Mouse (Mus musculus) neural tube, embryonic 14.5 days (tissue): ENCODE results near the gene Acaca. TPM values are rescaled to one million over a fixed set of nuclear protein-coding genes. Genes with fewer than 3 reads are reported as not detected.

Experiments
- ATAC-seq: fragments of 200-750 bp; cut with Nextera tagmentation; 2 replicates; pipeline ENCODE4 v1.8.0; 2017; ENCODE audit warnings: low read depth, mild to moderate bottlenecking, moderate TSS enrichment, moderate library complexity
- H3K27ac ChIP-seq: fragments of 300-500 bp; sonication (generic); 2 replicates; pipeline ENCODE4 v1.5.1; 2014; ENCODE audit warnings: low read depth, mild to moderate bottlenecking, control low read depth, low read length, moderate library complexity, mixed read lengths
- H3K27me3 ChIP-seq: fragments of 300-500 bp; sonication (generic); 2 replicates; pipeline ENCODE4 v1.6.1; 2014; ENCODE audit warnings: low read length; ENCODE audit not compliant: control insufficient read depth, insufficient read depth
- H3K36me3 ChIP-seq: fragments of 300-500 bp; sonication (generic); 2 replicates; pipeline ENCODE4 v1.6.1; 2014; ENCODE audit warnings: low read length, mixed read lengths; ENCODE audit not compliant: control insufficient read depth, insufficient read depth
- H3K4me1 ChIP-seq: fragments of 300-500 bp; sonication (generic); 2 replicates; pipeline ENCODE4 v1.6.1; 2014; ENCODE audit warnings: low read length; ENCODE audit not compliant: control insufficient read depth, insufficient read depth
- H3K4me2 ChIP-seq: fragments of 300-500 bp; sonication (generic); 2 replicates; pipeline ENCODE4 v1.6.1; 2014; ENCODE audit warnings: mild to moderate bottlenecking, low read depth, low read length, control low read depth
- H3K4me3 ChIP-seq: fragments of 300-500 bp; sonication (generic); 2 replicates; pipeline ENCODE4 v1.5.1; 2014; ENCODE audit warnings: low read depth, low read length, control low read depth, mixed read lengths
- H3K9ac ChIP-seq: fragments of 300-500 bp; sonication (generic); replicated peaks from 2 replicates; pipeline ENCODE4 v1.6.1; 2014; ENCODE audit warnings: low read depth, mild to moderate bottlenecking, control low read depth, low read length, mixed read lengths
- H3K9me3 ChIP-seq: fragments of 300-500 bp; sonication (generic); 2 replicates; pipeline ENCODE4 v1.6.1; 2016; ENCODE audit warnings: low read length; ENCODE audit not compliant: control insufficient read depth
- WGBS: fragments of 180-500 bp; shearing (Covaris S2); extraction: QIAGEN DNeasy Blood & Tissue Kit; methylation state at CpG from one replicate; pipeline ENCODE4 v1.1.7; 2014; 5-methylcytosine and 5-hydroxymethylcytosine counted together
- polyA plus RNA-seq: library from polyadenylated mRNA; unstranded; fragments of >200 nt; fragmentation: Nextera tagmentation; extraction: Ambion mirVana; gene quantifications from 2 replicates; pipeline ENCODE4 v1.2.1, GENCODE M21; 2014

Gene Acaca
- polyA plus RNA-seq, 1 experiment from 2014 or later, result 38.8 TPM

DNA sequence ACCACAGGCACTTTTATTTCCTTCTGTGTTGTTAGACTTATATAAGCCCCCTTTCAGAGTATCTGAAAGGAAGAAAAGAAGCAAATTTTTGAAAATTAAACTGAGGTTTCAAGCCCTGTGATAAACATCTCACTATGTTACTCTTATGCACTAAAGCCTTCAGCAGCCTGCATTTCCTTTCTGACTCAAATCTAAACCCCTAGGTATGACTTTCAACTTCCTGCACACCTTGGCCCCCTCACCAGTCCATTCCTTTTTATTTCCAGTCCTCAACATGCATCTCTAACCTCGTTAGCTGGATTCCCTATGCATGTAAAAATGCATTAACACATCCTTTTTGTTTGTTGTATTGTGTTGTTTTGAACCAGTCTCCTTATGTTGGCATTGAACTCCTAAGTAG lies 123.0 kb downstream of the Acaca start:
- peaks cover 15% of the 10 kb centered on the region; the same call in 1 of the 2 replicates for H3K36me3 ChIP-seq
- no peak overlapping the region for H3K27ac ChIP-seq
- ATAC-seq, result no peak
- no peaks in the 10 kb centered on the region for H3K4me1 ChIP-seq
- no peak overlapping the region for H3K4me3 ChIP-seq
- H3K9ac ChIP-seq, result no peak overlapping the region
- H3K9me3 ChIP-seq, result no peaks in the 10 kb centered on the region
- no peaks in the 10 kb centered on the region for H3K27me3 ChIP-seq
- 90% methylated on average over 1 of the region's 1 CpGs for WGBS
- H3K4me2 ChIP-seq, result no peak overlapping the region

DNA sequence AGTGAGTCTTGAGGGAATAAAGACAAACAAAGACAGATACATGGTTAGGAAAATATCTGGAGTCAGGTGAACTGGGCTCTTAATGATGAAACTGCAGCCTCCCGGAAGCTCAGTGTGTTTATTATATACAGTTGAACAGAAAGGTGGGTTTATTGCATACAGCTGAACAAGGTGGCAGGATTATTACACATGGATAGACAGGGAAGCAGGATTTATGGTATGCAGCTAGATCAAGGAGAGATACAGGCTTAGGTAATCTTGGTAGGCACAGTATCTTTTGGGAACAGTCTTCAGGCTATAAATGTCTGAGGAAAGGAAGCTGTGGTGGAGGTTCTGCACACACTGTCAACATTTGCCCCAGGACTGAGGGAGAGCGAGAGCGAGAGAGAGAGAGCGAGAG lies 126.4 kb downstream of the Acaca start:
- Histone ChIP-seq H3K9me3 (no peaks in the 10 kb centered on the region), H3K4me1 (no peaks in the 10 kb centered on the region), H3K27ac (no peak overlapping the region), H3K36me3 (peaks cover 14% of the 10 kb centered on the region; the same call in 1 of the 2 replicates), H3K27me3 (no peaks in the 10 kb centered on the region), H3K4me3 (no peak overlapping the region), H3K9ac (no peak overlapping the region), H3K4me2 (no peak overlapping the region)
- 91% methylated on average over 4 of the region's 4 CpGs for whole genome bisulfite sequencing
- no peak for ATAC-seq

DNA sequence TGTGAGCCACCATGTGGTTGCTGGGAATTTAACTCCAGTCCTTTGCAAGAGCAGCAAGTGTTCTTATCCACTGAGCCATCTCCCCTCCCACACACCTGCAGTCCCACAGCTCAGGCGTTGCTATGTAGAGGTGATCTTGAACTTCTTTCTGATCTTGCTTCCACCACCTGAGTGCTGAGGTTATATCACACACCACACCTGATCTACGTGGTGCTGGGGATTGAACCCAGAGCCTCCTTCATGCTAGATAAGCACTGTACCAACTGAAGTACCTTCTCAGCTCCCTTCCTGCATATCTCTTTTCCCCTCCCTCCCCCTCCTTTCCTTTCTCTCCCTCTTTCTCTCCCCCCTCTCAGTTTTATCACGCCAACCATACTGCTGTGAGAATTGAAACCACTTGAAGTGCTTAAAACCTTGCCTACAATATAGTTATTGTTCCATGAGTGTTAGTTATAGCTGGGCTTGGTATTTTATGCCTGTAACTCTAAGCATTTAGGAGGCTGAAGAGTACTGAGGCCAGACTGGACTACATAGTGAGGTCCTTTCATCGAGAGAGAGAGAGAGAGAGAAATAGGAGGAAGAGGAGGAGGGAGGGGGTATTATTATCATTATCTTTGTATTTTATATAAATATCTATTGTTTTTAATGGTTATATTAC lies 128.7 kb downstream of the Acaca start:
- Histone ChIP-seq H3K9ac (no peak overlapping the region), H3K9me3 (no peaks in the 10 kb centered on the region), H3K36me3 (peaks cover 17% of the 10 kb centered on the region; the same call in 1 of the 2 replicates), H3K27ac (no peak overlapping the region), H3K4me3 (no peak overlapping the region), H3K4me2 (no peak overlapping the region), H3K4me1 (no peaks in the 10 kb centered on the region), H3K27me3 (no peaks in the 10 kb centered on the region)
- no peak for ATAC-seq
- 85% methylated on average over 4 of the region's 4 CpGs for WGBS

DNA sequence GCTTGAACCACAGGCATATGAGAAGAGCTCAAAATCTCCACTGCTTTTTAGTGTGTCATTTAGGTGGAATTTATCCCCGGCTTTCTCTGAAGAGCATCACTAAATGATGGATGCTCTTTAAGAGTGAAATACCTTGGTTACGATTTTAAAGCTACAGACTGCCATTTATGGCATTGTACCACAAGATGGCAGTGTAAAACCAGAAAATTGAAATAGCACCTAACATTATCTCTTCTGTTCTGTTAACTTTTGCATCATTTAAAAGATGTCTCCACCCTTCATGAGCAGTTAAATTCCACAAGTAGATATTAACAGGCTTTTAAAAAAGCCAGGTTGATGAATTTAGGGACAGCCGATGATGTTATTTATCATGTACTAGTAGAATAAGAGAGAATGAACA lies 135.0 kb downstream of the Acaca start:
- 68% methylated on average over 3 of the region's 3 CpGs for WGBS
- Histone ChIP-seq H3K27ac (no peak overlapping the region), H3K4me1 (no peaks in the 10 kb centered on the region), H3K4me3 (no peak overlapping the region), H3K36me3 (peaks cover 7% of the 10 kb centered on the region; the same call in 1 of the 2 replicates), H3K27me3 (no peaks in the 10 kb centered on the region), H3K4me2 (no peak overlapping the region), H3K9me3 (no peaks in the 10 kb centered on the region), H3K9ac (no peak overlapping the region)
- ATAC-seq, result no peak

DNA sequence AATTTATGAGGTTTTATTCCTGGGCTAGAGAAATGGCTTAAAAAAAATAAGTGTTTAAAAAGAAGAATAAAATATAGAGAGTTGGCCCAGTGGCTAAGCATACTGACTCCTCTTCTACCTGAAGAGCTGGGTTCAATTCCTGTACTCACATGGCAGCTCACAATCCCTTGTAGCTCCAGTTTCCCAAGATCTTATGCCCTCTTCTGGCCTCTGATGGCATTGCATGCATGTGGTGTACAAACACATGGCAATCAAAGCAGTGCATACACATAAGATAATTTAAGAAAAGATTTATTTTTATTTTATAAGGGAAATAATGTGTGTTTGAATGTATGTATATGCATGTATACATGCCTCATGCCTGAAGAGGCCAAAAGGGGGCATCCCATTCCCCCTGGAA lies 138.6 kb downstream of the Acaca start:
- Histone ChIP-seq H3K4me3 (no peak overlapping the region), H3K27me3 (no peaks in the 10 kb centered on the region), H3K4me2 (no peak overlapping the region), H3K9me3 (no peaks in the 10 kb centered on the region), H3K27ac (no peak overlapping the region), H3K9ac (no peak overlapping the region), H3K4me1 (peaks cover 11% of the 10 kb centered on the region; the same call in 1 of the 2 replicates), H3K36me3 (no peaks in the 10 kb centered on the region; the same call in 1 of the 2 replicates)
- ATAC-seq, result no peak

DNA sequence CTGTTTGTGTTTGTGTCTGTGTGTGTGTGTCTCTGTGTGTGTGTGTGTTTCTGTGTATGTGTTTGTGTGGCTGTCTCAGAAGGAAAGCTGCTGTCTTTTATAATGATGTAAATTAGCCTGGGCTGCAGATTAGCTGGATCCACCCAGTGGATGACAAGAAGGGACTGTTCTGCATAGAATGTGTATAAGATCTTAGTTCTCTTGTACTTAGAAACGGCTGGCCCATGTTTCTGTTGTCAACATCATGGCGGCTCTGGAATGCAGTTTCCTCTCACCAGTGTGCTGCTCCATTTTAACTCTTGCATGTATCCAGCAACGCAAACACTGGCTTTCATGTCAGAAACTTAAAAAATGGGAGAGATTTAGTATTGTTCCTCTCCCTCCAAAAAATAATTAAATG lies 141.0 kb downstream of the Acaca start:
- ATAC-seq, result no peak
- H3K27me3 ChIP-seq, result no peaks in the 10 kb centered on the region
- H3K4me1 ChIP-seq, result peaks cover 11% of the 10 kb centered on the region; the same call in 1 of the 2 replicates
- H3K4me3 ChIP-seq, result no peak overlapping the region
- 70% methylated on average over 3 of the region's 3 CpGs for WGBS
- H3K9ac ChIP-seq, result no peak overlapping the region
- H3K4me2 ChIP-seq, result no peak overlapping the region
- no peaks in the 10 kb centered on the region for H3K36me3 ChIP-seq
- no peak overlapping the region for H3K27ac ChIP-seq
- H3K9me3 ChIP-seq, result no peaks in the 10 kb centered on the region

DNA sequence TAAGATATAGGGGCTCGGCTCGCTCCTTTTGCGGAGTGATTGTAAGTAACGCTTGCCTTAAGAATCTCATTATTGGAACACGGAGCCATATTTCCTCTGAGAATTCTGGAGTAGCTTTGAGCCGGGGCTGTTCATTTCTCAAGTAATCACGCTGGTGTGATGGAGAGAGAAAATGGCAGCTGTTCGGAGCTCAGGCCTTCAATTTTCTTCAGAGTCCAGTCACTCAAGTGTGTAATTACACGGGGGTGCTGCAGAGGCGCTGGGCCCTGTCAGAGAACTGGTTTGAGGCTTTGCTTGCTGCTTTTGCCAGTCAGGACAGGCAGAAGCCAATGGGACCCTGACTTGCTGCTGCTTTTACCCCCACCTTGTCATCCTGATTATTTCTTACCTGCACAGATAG lies 142.5 kb downstream of the Acaca start:
- 34% methylated on average over 10 of the region's 10 CpGs for WGBS
- no peak overlapping the region for H3K4me2 ChIP-seq
- no peak overlapping the region for H3K9ac ChIP-seq
- H3K27ac ChIP-seq, result peak overlapping the region; percentile 48; the same call in 1 of the 2 replicates
- H3K27me3 ChIP-seq, result no peaks in the 10 kb centered on the region
- H3K4me1 ChIP-seq, result peaks cover 12% of the 10 kb centered on the region; the same call in 1 of the 2 replicates
- 0 out of 2 replicates have a peak, but pooled peaks have one; percentile 31 for ATAC-seq
- H3K9me3 ChIP-seq, result no peaks in the 10 kb centered on the region
- no peaks in the 10 kb centered on the region for H3K36me3 ChIP-seq
- no peak overlapping the region for H3K4me3 ChIP-seq

DNA sequence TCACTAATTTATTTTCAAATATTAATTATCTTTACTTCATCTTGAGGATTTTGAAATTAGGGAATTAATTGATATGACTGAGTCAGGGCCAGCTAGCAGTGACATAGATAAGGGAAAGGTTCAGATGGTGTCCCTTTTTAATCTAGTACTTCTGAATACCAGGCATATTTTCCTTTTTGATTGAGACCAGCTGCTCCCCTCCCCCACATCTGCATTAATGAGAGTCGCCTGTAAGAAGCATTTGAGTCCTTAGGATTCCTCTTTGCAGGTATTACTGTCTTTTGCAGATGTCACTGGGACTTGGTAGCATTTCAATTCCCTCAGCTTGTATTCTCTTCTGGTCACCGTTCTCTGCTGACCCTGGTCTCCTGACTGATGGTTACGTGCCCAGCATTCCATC lies 143.1 kb downstream of the Acaca start:
- H3K4me1 ChIP-seq, result peaks cover 17% of the 10 kb centered on the region; the same call in 1 of the 2 replicates
- no peaks in the 10 kb centered on the region for H3K36me3 ChIP-seq
- H3K9ac ChIP-seq, result no peak overlapping the region
- H3K4me2 ChIP-seq, result no peak overlapping the region
- H3K9me3 ChIP-seq, result no peaks in the 10 kb centered on the region
- no peaks in the 10 kb centered on the region for H3K27me3 ChIP-seq
- H3K27ac ChIP-seq, result peak overlapping the region; percentile 55; the same call in 1 of the 2 replicates
- 63% methylated on average over 3 of the region's 3 CpGs for WGBS
- no peak for ATAC-seq
- no peak overlapping the region for H3K4me3 ChIP-seq

DNA sequence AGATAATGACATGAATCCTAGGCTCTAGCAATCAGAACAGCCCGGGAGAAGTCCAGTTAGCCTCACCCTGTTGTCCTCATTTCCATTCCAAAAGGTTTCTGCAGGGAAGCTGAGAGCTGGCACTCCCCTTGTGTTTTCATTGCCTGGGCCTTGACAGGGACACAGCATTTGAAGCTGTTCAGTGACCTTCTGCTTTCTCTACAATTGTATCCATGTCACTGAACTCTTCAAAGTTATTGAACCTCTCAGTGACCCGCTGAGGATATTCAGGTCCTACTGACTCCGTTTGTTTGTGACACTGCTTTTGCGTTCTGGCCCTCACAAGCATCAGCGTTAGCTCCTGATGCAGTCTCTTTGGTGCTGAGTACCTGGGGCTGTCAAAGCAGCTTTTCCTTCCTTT lies 147.5 kb downstream of the Acaca start:
- 19% methylated on average over 5 of the region's 5 CpGs for WGBS
- H3K9ac ChIP-seq, result no peak overlapping the region

More for the DNA sequence above, 147.5 kb downstream of the Acaca start:
- Histone ChIP-seq H3K4me3 (no peak overlapping the region), H3K27me3 (no peaks in the 10 kb centered on the region), H3K9me3 (no peaks in the 10 kb centered on the region), H3K4me1 (peaks cover 17% of the 10 kb centered on the region; the same call in 1 of the 2 replicates), H3K4me2 (no peak overlapping the region), H3K27ac (no peak overlapping the region), H3K36me3 (peaks cover 3% of the 10 kb centered on the region; the same call in 1 of the 2 replicates)
- ATAC-seq, result no peak
